Mouse (Mus musculus) thymus, postnatal 0 days (tissue): ENCODE data around the gene Plekhn1. TPM values are rescaled to one million over a fixed set of nuclear protein-coding genes. Genes with fewer than 3 reads are reported as not detected.

ENCODE experiments used
- DNase-seq: peaks from one replicate; pipeline ENCODE4 v3.0.0-alpha.2; 2015; ENCODE audit warnings: low spot score
- polyA plus RNA-seq: library from polyadenylated mRNA; unstranded; fragments of >200 nt; fragmentation: Nextera tagmentation; extraction: Ambion mirVana; gene quantifications from 2 replicates; pipeline ENCODE4 v1.2.1, GENCODE M21; 2015

Plekhn1 gene
- polyA plus RNA-seq, 1 experiment from 2014 or later, result 16.3 TPM

DNA sequence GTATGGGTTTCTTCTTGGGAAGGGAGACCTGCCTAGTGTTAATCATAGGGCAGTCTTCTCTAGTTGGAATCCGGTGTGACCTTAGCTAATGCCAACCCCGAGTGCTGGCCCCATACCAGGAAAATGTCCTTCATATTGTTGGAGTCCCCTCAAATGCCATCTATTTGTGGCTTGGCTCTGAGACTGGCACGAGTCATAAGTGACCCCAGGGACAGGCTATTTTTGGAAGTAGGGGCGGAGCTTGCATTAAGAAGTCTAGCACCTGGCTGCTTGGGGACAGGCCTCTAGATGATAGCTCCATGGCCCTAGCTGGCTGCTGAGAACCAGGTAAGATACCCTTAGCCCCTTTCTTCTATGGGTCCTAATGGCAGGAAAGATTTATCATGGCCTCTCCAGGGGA, 19.0 kb downstream of the Plekhn1 start, which contains the start of gene Perm1:
TSS of gene Perm1 (plus strand) at position 220 of the 400 bp plus-strand sequence.
- DNase-seq, result no peak

DNA sequence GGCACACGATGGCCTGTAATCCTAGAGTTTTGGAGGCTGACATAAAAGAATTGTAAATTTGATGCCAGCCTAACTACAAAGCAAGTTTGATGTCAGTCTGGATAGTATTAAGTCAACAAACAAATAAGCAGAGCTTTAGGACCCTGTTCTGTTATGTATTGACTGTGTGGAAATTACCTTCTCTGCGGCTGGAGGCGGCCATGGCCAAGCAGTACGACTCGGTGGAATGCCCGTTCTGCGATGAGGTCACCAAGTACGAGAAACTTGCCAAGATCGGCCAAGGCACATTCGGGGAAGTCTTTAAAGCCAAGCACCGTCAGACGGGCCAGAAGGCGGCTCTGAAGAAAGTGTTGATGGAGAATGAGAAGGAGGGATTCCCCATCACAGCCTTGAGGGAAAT, 21.5 kb downstream of the Plekhn1 start:
- DNase-seq, result no peak

DNA sequence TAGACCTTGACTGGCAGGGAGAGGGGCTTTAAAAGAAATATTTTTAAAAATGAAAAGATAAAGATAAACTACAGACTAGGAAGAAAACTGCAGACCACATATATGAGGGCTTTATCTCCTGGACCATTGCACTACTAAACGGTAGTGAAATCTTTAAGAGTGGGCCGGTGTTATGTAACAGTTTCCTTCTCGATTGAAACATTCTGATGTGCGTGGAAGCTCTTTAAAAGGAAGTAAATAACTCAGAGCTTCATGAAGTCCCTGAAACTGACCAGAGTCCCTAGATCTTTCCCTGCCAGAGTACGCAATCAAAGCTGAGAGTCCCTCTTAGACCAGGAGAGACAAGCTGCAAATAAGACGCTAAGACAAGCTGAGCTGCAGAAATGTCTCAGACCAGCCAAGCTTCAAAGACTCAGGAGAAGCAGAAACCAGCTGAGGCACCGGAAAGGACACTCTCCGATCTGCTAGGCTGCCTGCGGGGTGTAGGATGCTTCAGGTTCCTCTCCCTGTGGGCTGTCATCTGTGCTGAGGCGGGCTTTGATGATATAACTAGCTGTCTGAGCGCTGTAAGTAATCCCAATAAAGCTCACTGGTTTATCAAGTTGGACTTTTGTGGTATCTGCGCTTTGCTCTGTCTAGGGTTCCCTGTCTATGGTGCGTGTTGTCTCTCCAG, 24.6 kb downstream of the Plekhn1 start:
- no peak for DNase-seq

DNA sequence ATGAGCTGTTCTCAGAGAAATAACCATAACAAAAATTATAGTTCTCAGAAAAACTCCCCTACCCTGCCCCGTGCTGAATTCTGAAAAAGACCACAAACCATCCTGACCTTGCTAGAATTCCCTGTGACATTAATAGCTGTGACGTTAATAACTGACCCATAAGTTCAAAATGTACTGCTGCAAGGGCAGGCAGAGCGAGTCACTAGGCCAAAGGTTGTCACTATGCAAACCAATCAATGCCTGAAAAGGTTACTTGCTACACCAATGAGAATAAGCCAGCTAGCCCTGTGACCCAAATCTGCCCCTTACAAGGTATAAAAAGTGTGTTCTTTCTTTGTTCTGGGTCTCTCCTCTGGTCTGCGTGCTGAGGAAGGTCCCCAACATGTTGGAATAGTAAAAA, 25.8 kb downstream of the Plekhn1 start:
- no peak for DNase-seq

DNA sequence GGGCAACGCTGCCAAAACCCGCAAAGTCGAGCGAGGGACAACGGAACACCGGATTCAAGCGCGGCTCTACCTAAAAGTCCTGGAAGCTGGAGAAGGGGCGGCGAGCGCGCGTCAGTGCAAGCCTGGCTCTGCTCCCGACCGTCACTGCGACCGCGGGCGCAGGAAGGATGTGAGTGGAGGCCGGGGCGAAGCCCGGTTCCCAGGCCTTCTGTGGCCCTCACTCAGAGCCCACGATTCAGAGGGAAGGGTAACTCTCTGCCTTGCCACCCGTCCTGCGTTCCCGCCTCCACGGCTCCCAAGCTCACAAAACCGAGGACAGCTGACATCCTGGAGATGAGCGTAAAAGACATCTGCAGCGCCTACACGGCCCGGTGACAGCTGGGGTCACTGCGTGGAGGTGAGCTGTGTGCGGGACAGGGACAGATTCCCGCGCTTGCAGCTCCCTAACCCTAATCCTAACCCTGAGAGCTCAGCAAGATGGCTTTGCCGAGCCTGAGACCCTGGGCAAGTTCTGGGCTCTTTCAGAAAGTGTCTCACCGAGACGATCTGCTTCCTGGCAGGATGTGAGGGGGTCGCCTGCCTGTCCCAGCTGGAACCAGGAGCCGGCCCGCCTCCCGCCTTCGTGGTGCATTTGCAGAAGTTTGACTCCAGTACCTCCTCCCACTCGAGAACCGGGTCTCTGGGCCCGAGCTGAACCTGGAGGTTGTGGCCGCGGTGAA, 31.1 kb downstream of the Plekhn1 start:
- peak; percentile 56 for DNase-seq

DNA sequence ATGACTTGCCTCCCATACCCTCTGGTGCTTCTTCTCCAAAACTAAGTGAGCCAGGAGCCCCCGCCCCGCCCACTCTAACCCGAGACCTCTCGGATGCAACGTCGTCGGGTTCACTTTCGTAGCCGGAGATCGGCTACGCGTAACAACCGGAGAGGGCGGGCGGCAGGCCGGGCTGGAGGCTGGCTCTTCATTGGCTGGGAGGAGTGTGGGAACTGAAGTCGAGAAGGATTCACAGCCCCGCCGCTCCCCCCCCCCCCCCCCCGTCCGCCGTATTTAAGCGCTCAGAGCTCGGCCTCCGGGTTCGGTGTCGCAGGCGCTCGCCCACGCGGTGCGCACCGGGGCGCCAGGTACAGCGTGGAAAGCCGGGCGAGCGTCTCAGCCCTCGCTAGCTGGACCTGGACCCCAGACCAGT, 31.6 kb downstream of the Plekhn1 start, which contains the start of gene AW011738:
TSS of gene AW011738 (plus strand) at position 304 of the 412 bp plus-strand sequence.
- DNase-seq, result peak; percentile 86

DNA sequence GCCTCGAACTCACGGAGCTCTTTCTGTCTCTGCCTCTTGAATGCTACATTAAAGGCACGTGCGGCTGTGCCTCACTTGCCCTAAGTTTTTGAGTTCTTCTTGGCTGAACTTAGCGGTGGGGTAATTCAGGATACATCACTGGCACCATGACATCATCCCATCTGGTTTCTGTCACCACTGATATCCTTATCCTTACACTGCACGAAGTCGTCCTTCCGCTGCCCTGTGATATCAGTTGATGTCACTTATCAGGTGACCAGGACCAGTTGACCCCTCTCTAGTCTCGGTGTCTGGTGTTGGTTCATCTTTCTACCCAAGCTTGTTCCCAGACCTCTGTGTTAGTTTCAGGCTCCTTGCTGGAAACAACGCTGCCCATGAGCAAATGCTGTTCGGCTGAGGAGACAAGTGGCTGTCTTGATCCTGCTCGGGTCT, 32.2 kb downstream of the Plekhn1 start:
- no peak for DNase-seq

DNA sequence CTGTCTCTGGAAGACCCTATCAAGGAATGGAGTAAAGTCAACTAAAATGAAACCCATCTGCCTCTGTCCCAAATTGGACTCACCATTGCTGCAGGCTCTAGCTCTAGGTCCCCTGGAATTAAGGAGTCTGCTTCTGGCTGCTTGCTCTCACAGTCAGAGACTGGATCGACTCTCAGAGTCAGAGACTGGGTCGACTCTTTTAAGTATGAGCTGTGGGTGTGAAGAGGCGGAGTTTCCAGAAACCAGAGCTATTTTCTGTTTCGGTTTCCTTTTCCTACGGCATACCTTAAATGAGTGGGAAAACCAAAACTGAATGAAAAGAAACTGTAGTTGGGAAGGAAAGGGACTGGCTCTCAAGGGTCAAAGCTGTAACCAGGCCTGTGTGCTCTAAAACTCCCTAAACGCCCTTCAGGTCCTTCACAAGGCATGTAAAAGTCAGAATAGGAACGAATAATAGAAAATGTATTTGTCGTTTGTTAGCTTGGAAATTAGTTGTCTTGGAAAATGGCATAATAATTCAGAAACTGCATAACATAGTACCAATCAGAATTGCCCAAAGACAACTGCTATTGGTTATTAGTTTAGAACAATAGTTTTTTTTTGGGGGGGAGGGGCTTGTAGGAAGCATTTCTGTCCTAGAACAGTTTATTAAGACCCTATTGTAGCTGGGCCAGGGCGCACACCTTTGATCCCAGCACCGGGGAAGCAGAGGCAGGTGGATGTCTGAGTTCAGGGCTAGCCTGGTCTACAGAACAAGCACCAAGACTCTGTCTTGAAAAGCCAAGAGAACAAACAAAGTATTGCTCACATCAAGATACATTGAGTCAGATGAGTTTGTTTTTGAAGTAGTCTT, 33.8 kb downstream of the Plekhn1 start, which contains the start of gene Isg15:
TSS of gene Isg15 (minus strand) at position 196 of the 853 bp plus-strand sequence.
- DNase-seq, result peak; percentile 66

DNA sequence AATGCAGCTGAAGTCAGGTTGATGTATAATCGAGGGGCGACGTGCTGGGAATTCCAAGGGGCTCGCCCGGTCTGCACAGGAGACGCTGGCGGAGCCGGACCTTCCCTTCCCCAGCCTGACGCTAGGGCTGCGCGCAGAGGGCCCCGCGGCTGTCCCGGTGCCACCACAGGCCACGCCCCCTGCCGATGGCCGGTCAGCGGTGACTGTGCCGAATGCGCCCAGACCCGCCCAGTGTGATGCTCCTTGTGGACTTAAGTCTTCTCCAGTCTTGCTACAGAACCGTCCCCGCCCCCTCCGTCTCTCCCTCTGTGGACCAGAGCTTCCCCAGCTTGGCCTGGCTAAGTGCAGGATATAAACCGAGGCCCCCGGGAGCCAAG, 36.8 kb downstream of the Plekhn1 start:
- DNase-seq, result peak; percentile 54

DNA sequence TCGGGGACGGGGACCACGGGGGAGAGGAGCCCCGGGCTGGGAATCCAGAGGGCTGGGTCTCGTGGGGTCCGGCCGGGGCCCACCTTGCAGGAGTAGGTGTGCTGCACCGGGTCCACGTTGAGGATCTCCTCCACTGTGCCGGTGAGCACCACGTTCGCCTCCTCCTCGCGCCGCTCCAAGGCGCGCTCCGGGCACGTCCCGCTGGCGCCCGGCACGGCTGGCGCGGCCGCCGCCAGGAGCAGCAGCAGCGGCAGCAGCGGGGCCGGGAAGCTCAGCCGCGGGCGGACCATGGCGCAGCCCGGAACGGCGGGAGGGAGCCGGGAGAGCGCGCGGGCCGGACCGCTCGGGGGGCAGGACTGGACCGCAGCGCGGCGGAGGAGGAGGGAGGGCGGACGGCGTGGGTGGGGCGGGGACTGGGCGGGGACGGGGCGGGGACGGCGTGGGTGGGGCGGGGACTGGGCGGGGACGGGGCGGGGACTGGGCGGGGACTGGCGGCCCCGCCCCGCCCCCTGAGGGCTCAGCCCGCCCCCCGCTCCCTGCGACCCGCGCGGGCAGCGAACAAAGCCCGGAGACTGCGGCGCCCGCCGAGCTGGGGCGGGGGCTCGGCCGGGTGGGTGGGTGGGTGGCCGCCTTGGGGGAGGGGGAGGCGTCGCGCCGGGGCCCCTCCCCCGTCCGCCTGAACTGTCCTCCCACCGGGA, 37.4 kb downstream of the Plekhn1 start, which contains the start of gene Agrn:
TSS of gene Agrn (minus strand) at position 358 of the 698 bp plus-strand sequence.
- DNase-seq, result peak; percentile 67

DNA sequence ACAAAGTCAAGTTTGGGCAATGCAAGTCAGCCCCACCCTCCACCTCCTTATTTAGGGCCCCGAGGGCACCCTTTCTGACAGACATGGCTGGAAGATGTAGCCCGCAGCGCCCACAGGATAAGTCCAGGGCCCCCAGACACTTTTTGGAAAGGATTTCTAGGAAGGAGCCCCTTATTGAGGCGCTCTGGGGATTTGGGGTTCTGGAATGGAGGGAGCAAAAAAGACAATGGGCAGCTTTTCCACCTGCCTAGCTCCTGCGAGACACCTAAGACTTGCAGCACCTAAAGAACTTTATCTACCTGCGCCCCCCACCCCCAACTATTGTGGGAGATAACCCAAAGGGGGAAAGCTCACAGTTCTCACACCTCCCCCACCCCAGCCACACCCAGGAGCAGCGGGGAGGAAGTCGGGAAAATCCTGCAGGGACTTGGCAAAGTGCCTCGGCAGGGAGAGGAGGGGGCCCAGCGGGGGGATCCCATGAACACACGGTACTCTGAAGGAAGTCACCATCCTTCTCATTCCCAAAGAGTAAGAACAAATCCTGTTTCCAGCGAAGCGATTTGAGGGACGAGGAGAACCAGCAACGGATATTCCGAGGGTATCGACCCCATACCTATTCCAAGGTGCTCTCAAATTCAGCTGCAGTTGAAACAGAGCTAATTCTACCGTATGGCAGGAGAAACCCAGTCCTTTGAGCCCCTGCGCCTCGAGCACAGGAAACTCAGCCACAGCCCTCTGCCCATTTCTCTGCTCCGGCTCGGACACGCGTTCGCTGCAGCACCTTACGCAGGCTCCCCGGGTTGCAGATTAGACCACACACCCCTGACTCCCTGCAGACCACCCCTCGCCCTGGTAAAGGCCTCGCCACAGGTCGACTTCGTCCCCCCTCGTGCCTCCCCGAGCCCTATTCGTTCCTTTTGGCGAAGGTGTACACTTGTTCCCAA, 38.5 kb downstream of the Plekhn1 start:
- DNase-seq, result peak; percentile 16

DNA sequence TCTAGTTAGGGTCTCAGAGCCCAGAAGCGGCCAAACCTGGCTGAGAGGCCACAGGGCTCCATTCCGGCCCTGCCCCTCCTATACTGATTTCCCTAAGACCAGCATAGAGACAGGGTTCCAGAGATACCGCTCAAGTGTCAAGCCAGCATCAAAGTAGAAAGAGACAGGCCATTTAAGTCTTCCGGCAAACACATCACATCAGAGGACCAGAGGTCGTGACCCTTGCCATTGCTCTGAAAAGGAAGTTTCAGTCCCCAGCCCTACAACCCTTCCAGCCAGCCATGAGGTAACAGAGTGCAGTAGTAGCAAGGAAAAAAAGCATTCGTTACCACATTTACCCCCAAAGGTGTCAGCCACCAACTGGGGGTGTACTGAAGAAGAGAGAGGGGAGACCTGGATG, 40.3 kb downstream of the Plekhn1 start:
- DNase-seq, result no peak

DNA sequence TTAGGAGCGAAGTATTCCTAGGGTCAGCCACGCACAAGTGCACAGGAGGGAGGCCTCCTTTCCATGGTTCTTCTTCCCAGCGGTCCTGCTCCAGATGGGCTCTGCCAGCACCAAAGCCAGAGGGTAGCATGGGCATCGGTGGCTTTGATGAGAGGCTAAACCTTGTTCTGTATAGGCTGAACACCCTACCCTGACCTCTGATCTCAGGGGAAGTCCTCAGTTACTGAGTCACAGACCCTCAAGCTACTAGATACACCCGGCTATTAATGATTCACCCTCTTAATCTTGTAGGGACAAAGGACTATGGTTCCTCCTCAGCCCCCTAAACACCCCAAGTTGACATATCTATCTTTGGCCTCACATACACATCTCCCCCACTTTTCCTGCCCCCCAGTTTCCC, 40.8 kb downstream of the Plekhn1 start:
- no peak for DNase-seq

DNA sequence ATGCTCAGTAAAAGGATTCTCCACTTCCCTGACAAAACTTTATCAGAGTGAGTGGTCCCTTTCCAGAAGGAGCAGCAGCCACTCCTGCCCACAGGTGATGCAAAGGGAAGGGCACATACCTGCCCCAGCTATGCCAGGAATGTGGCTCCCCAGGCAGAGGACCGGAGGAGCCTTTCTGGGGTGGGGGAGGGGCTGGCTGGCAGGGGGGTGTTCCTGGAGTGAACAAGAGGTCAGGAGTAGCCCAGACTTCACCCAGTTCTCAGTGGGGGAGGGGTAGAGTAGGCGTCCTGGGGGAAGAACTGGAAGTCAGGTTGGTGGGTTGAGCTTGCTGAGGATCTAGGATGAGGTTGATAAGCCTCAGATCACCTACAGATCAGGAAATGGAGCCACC, 41.5 kb downstream of the Plekhn1 start:
- no peak for DNase-seq

DNA sequence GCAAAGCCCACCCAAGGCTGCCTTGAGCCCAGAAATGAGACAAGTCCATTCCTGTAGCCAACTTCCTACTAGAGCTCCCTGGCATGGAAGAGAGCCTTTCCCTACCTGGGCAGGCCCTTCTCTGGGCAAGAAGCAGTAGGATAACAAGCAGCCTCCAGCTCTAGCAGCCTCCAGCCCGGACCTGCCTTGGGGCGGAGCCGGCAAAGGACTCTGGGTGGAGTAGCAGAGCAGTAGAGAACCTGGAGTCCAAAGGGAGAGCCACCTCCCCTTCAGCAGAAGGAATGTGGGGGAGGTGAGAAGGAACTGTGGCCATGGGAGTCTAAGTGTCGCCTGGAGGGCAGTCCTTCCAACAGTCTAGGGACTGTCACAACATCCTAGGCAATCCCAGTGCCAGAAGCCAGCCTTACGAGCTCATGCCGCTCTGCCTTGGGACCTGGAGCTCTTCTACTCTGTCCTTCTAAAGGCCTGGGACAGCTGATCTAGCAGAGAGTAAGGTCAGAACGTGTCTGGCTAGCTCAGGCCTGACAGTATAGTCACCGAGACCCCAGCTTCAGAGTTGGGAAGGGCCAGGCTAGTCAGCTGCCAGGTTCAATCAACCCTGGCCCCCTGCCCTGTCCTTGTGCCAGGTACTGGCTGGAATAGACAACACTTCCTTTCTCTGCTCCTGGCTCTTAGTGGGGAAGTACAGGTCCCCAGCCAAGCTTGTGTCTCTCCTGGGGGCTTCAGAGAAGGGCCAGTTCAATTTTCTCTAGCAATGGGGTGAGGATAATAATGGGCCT, 42.0 kb downstream of the Plekhn1 start:
- no peak for DNase-seq

DNA sequence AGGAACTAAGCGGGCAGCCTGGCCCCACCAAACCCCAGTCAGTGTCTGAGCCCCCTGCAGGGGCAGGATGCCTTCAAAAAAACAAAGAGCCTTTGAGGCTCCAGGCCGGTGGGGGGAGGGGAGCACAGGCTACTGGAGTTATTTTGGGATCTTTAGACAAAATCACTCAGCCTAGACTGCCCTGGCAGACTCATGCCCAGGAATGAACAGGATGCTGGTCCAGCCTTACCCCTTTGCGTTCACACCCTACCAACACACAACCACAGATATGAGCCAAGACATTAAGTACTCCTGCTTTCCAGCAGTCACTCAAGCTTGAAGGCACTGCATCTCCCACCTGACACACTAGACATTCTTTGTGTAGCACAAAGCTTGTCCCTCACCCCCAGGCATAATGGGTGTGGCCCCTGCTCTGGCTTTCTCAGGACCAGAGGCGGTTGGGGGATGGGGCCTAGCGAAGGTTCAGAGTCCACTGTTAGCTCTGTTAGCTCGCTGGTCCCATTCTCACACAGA, 45.8 kb downstream of the Plekhn1 start:
- no peak for DNase-seq

DNA sequence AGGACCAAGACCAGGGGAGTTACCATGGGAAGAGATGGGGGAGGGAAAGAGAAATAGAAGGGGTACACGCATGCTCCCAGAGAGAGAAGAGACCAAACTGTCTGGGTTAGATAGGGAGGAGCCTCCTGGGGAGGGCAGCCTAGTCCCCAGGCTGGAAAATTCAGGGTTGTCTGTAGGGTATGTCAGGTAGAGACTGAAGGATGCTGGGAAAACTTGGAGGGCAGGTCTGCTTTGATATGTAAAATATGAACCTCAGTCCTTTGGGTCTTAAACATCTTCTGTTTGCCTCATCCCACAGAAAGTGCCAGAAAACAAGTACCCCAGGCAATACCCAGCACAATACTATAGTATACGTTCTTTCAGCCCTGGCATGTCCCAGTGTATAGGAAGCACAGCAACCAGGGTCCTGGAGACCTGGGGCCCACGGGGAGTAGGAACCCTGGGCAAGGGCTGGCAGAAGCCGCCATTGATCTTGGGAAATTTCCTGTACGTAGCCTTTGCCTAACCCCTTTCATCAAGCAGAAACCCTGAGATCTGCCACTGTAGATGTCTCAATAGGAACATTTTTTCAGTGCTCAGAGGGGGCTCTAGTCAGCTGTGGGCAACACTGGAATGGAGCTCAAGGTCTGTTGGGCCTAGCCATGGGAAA, 46.4 kb downstream of the Plekhn1 start:
- DNase-seq, result no peak
